Mouse (Mus musculus) lung, embryonic 16.5 days (tissue): ENCODE measurements around the gene Polr3c. TPM values are rescaled to one million over a fixed set of nuclear protein-coding genes. Genes with fewer than 3 reads are reported as not detected.

ENCODE experiments used
- ATAC-seq: fragments of 200-750 bp; cut with Nextera tagmentation; 2 replicates; pipeline ENCODE4 v1.8.0; 2017; ENCODE audit warnings: low read depth, mild to moderate bottlenecking, moderate library complexity
- H3K27ac ChIP-seq: fragments of 300-500 bp; sonication (generic); 2 replicates; pipeline ENCODE4 v1.5.1; 2014; ENCODE audit warnings: mild to moderate bottlenecking, control low read depth, low read length
- H3K27me3 ChIP-seq: fragments of 300-500 bp; sonication (generic); 2 replicates; pipeline ENCODE4 v1.6.1; 2014; ENCODE audit warnings: low read depth, low read length, mixed read lengths; ENCODE audit not compliant: control insufficient read depth, insufficient read depth
- H3K36me3 ChIP-seq: fragments of 300-500 bp; sonication (generic); 2 replicates; pipeline ENCODE4 v1.6.1; 2014; ENCODE audit warnings: low read length; ENCODE audit not compliant: control insufficient read depth, insufficient read depth
- H3K4me1 ChIP-seq: fragments of 300-500 bp; sonication (generic); replicated peaks from 2 replicates; pipeline ENCODE4 v1.6.1; 2014; ENCODE audit warnings: low read length, mixed read lengths; ENCODE audit not compliant: control insufficient read depth, insufficient read depth
- H3K4me2 ChIP-seq: fragments of 300-500 bp; sonication (generic); 2 replicates; pipeline ENCODE4 v1.6.1; 2014; ENCODE audit warnings: low read depth, low read length, control low read depth
- H3K4me3 ChIP-seq: fragments of 300-500 bp; sonication (generic); 2 replicates; pipeline ENCODE4 v1.5.1; 2014; ENCODE audit warnings: mild to moderate bottlenecking, low read length, control low read depth
- H3K9ac ChIP-seq: fragments of 300-500 bp; sonication (generic); 2 replicates; pipeline ENCODE4 v1.6.1; 2014; ENCODE audit warnings: low read length, control low read depth
- H3K9me3 ChIP-seq: fragments of 300-500 bp; sonication (generic); 2 replicates; pipeline ENCODE4 v1.6.1; 2016; ENCODE audit warnings: low read length; ENCODE audit not compliant: control insufficient read depth
- WGBS: fragments of 180-500 bp; shearing (Covaris S2); extraction: QIAGEN DNeasy Blood & Tissue Kit; methylation state at CpG from one replicate; pipeline ENCODE4 v1.1.7; 2014; 5-methylcytosine and 5-hydroxymethylcytosine counted together
- polyA plus RNA-seq: library from polyadenylated mRNA; unstranded; fragments of >200 nt; fragmentation: Nextera tagmentation; extraction: Ambion mirVana; gene quantifications from 2 replicates; pipeline ENCODE4 v1.2.1, GENCODE M21; 2015

Polr3c gene
- polyA plus RNA-seq, 1 experiment from 2014 or later = 35.7 TPM

DNA sequence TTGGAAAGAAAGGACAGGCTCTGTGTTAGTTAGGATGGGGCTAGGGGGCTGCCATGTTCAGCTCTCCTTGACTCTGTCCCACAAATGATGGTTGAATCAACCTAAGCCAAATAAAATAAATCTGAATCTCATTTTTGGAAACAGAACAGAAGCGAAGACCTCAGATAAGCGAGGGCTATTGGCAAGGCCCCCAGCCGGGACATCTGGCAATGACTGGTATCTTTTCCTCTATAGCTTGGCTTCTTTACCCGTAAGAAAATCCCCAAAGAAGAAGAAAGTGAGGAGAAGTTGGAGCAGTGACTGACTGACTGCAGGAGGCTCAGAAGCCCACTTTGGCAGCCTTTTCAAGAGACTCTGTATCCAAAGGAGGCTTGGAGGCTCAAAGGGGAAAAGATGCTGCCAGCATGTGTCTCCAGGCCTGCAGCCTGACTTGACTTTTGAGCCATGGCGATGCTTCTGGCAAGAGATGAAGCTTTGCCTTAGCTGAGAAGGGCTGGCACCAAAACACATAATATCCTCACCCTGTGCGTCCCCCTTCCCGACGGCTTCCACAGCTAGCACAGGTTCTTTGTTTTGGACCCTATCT, 64.6 kb downstream of the Polr3c start:
- WGBS = 35% methylated on average over 8 of the region's 8 CpGs
- H3K4me2 ChIP-seq = peak overlapping the region; percentile 64
- peak; percentile 3; the same call in 1 of the 2 replicates for ATAC-seq

More for the DNA sequence above, 64.6 kb downstream of the Polr3c start:
- Histone ChIP-seq H3K9me3 (no peaks in the 10 kb centered on the region), H3K27me3 (no peaks in the 10 kb centered on the region), H3K4me3 (no peak overlapping the region), H3K36me3 (no peaks in the 10 kb centered on the region), H3K27ac (peak overlapping the region; percentile 42; the same call in 1 of the 2 replicates), H3K4me1 (peaks cover 8% of the 10 kb centered on the region), H3K9ac (peak overlapping the region; percentile 37)

Other genes with a start within 250 kb of the Polr3c start
- 0.57 and 1.1 TPM in 2 replicates for gene Hfe2, start 202.5 kb downstream of the Polr3c start, polyA plus RNA-seq
- 184 and 197 TPM in 2 replicates for gene Txnip, start 169.7 kb downstream of the Polr3c start, polyA plus RNA-seq
- 1.4 TPM in 2 replicates for gene Gm16253, start 150.6 kb downstream of the Polr3c start, polyA plus RNA-seq
- gene Polr3gl, start 133.4 kb downstream of the Polr3c start, polyA plus RNA-seq = 35.9 TPM in 2 replicates
- gene Ankrd34a, start 131.0 kb downstream of the Polr3c start, polyA plus RNA-seq = 1.6 and 1.9 TPM in 2 replicates
- 6.7 and 8.2 TPM in 2 replicates for gene Lix1l, start 126.5 kb downstream of the Polr3c start, polyA plus RNA-seq
- gene Rbm8a, start 97.7 kb downstream of the Polr3c start, polyA plus RNA-seq = 132 and 135 TPM in 2 replicates
- gene Pex11b, start 92.3 kb downstream of the Polr3c start, polyA plus RNA-seq = 54.2 and 57.7 TPM in 2 replicates
- 0.15 and 0.24 TPM in 2 replicates for gene Gm42957, start 92.2 kb downstream of the Polr3c start, polyA plus RNA-seq
- 1.0 TPM in 2 replicates for gene Itga10, start 82.0 kb downstream of the Polr3c start, polyA plus RNA-seq
- 0.36 and 0.50 TPM in 2 replicates for gene Ankrd35, start 57.5 kb downstream of the Polr3c start, polyA plus RNA-seq
- gene Pias3, start 31.2 kb downstream of the Polr3c start, polyA plus RNA-seq = 51.9 and 52.0 TPM in 2 replicates
- 7.2 and 8.2 TPM in 2 replicates for gene Nudt17, start 19.1 kb downstream of the Polr3c start, polyA plus RNA-seq
- gene Rnf115, start within 50 bp of the Polr3c start, polyA plus RNA-seq = 45.7 and 47.8 TPM in 2 replicates
- 0.64 TPM in 1 of 2 replicates, not detected in the other for gene Pdzk1, start 101.7 kb upstream of the Polr3c start, polyA plus RNA-seq
- 0.40 and 1.8 TPM in 2 replicates for gene Cd160, start 101.7 kb upstream of the Polr3c start, polyA plus RNA-seq
- 26.8 and 28.6 TPM in 2 replicates for gene Gja5, start 177.1 kb upstream of the Polr3c start, polyA plus RNA-seq
- gene Gpr89, start 177.7 kb upstream of the Polr3c start, polyA plus RNA-seq = 33.0 and 37.6 TPM in 2 replicates
- gene Gja8, start 198.4 kb upstream of the Polr3c start, polyA plus RNA-seq = not detected in 2 replicates